Mouse (Mus musculus) cerebellum, adult 2 months (tissue): ENCODE data around the gene Smarce1.

Experiments
- CTCF ChIP-seq: fragments of 200-500 bp; IDR thresholded peaks from 2 replicates; pipeline ENCODE4 v1.5.1; 2011; ENCODE audit warnings: low read depth, mild to moderate bottlenecking, control low read depth, low read length, moderate library complexity, borderline replicate concordance; ENCODE audit not compliant: insufficient read depth
- POLR2A ChIP-seq: fragments of 200-500 bp; IDR thresholded peaks from 2 replicates; pipeline ENCODE4 v1.6.1; 2011; ENCODE audit warnings: low read length, control low read depth, borderline replicate concordance; ENCODE audit not compliant: insufficient read depth

DNA sequence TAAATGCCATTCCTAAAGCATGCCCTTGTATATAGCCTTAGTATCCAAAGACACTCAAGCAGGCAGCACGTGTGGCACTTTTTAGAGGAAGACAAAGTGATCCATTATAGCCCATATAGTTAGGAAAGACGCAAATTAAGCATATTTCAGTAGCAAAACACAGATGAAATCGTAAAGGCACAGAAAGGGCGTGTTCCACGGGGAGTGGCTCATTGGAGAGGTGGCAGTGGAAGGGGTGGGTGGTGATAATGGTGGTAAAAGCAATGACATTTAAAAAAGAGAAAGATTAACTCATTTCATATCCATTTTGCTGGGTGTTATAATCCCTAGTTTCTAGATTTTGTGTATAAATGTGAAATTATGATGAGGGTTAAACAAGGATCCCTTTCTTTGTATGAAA, 4.5 kb downstream of the Smarce1 start:
- no peak for TF ChIP-seq CTCF
- TF ChIP-seq POLR2A, result no peak
